Mouse (Mus musculus): ENCODE results near the gene AU021092.

- TF ChIP-seq CTCF (IDR thresholded peaks at IDR 0.05; ENCODE audit: control insufficient read depth, insufficient read depth, insufficient replicate concordance, low read depth, low read length) (no peak), POLR2A (IDR thresholded peaks at IDR 0.05; ENCODE audit: control insufficient read depth, low read depth, low read length) (no peak)
Measured at GRCm38 (mm10) chr16:5255081-5255740, 33.1 kb upstream of the AU021092 start.
